Mouse (Mus musculus) embryo, embryonic 9.5 days (tissue): Measurements from ENCODE around the gene Cyp4f15.
A peak's percentile ranks its signal among the peaks of the same experiment; 100 is the strongest.
"Not testable (repeated sequence)": the region's sequence is repeated elsewhere in the genome, so short reads cannot be mapped to it uniquely, and the experiment has no call there.

Experiments
- DNase-seq: peaks from one replicate; pipeline ENCODE4 v3.0.0-alpha.2; 2017; ENCODE audit errors: extremely low spot score

Cyp4f15 gene

GRCm38 (mm10) chr17:32685048-32685750 lies at the start of gene Cyp4f15:
Gene Cyp4f15 (plus strand): TSS chr17:32685627.
- DNase-seq = peak; percentile 49

GRCm38 (mm10) chr17:32636341-32636740 lies 49.1 kb upstream of the Cyp4f15 start:
- DNase-seq = no peak

- DNase-seq = no peak
Measured at GRCm38 (mm10) chr17:32637151-32637550, 48.3 kb upstream of the Cyp4f15 start.

- no peak for DNase-seq
Measured at GRCm38 (mm10) chr17:32646631-32647030, 38.8 kb upstream of the Cyp4f15 start.

GRCm38 (mm10) chr17:32653860-32654259 lies 31.6 kb upstream of the Cyp4f15 start:
- DNase-seq = no peak

- DNase-seq = no peak
Measured at GRCm38 (mm10) chr17:32657041-32657440, 28.4 kb upstream of the Cyp4f15 start.

GRCm38 (mm10) chr17:32658246-32658645 lies 27.2 kb upstream of the Cyp4f15 start:
- no peak for DNase-seq

GRCm38 (mm10) chr17:32658712-32659111 lies 26.7 kb upstream of the Cyp4f15 start, which contains the start of gene Cyp4f40:
Gene Cyp4f40 (plus strand): TSS chr17:32658900.
- no peak for DNase-seq

- DNase-seq = no peak
Measured at GRCm38 (mm10) chr17:32673976-32674375, 11.5 kb upstream of the Cyp4f15 start.

- peak; percentile 6 for DNase-seq
Measured at GRCm38 (mm10) chr17:32676040-32676635, 9.3 kb upstream of the Cyp4f15 start.

- DNase-seq = peak; percentile 17
Measured at GRCm38 (mm10) chr17:32680404-32680803, 5.0 kb upstream of the Cyp4f15 start.

- DNase-seq = no peak
Measured at GRCm38 (mm10) chr17:32686722-32687121, 1.3 kb downstream of the Cyp4f15 start.

GRCm38 (mm10) chr17:32690959-32691358 lies 5.5 kb downstream of the Cyp4f15 start:
- no peak for DNase-seq

- peak; percentile 23 for DNase-seq
Measured at GRCm38 (mm10) chr17:32702826-32703225, 17.4 kb downstream of the Cyp4f15 start.

- DNase-seq = not testable (repeated sequence)
Measured at GRCm38 (mm10) chr17:32710541-32710940, 25.1 kb downstream of the Cyp4f15 start.

GRCm38 (mm10) chr17:32722151-32722550 lies 36.7 kb downstream of the Cyp4f15 start:
- DNase-seq = not testable (repeated sequence)

GRCm38 (mm10) chr17:32722771-32723170 lies 37.3 kb downstream of the Cyp4f15 start:
- DNase-seq = no peak

- not testable (repeated sequence) for DNase-seq
Measured at GRCm38 (mm10) chr17:32726360-32726759, 40.9 kb downstream of the Cyp4f15 start.

GRCm38 (mm10) chr17:32729029-32729428 lies 43.6 kb downstream of the Cyp4f15 start:
- no peak for DNase-seq

GRCm38 (mm10) chr17:32738406-32738805 lies 53.0 kb downstream of the Cyp4f15 start:
- DNase-seq = no peak

- DNase-seq = peak; percentile 41
Measured at GRCm38 (mm10) chr17:32741057-32741456, 55.6 kb downstream of the Cyp4f15 start.

GRCm38 (mm10) chr17:32750611-32751010 lies 65.2 kb downstream of the Cyp4f15 start:
- no peak for DNase-seq
